Mouse (Mus musculus) intestine, embryonic 14.5 days (tissue): Measurements from ENCODE around the gene Mtr. TPM values are rescaled to one million over a fixed set of nuclear protein-coding genes. Genes with fewer than 3 reads are reported as not detected.

Experiments
- ATAC-seq: fragments of 200-750 bp; cut with Nextera tagmentation; replicated peaks from 2 replicates; pipeline ENCODE4 v1.8.0; 2017; ENCODE audit warnings: low read depth, moderate number of reproducible peaks, moderate TSS enrichment, moderate library complexity; ENCODE audit not compliant: low FRiP score, low TSS enrichment
- DNase-seq: peaks from one replicate; pipeline ENCODE4 v3.0.0-alpha.2; 2018; ENCODE audit warnings: low spot score
- H3K27ac ChIP-seq: fragments of 300-500 bp; sonication (generic); 2 replicates; pipeline ENCODE4 v1.5.1; 2014; ENCODE audit warnings: low read depth, mild to moderate bottlenecking, control low read depth
- H3K27me3 ChIP-seq: fragments of 300-500 bp; sonication (generic); replicated peaks from 2 replicates; pipeline ENCODE4 v1.6.1; 2014; ENCODE audit warnings: low read length, control low read depth; ENCODE audit not compliant: control insufficient read depth, insufficient read depth
- H3K36me3 ChIP-seq: fragments of 300-500 bp; sonication (generic); 2 replicates; pipeline ENCODE4 v1.6.1; 2014; ENCODE audit warnings: low read length, control low read depth; ENCODE audit not compliant: control insufficient read depth, insufficient read depth
- H3K4me1 ChIP-seq: fragments of 300-500 bp; sonication (generic); replicated peaks from 2 replicates; pipeline ENCODE4 v1.6.1; 2014; ENCODE audit warnings: low read length, control low read depth, mixed read lengths; ENCODE audit not compliant: control insufficient read depth, insufficient read depth
- H3K4me2 ChIP-seq: fragments of 300-500 bp; sonication (generic); 2 replicates; pipeline ENCODE4 v1.6.1; 2014; ENCODE audit warnings: low read length
- H3K4me3 ChIP-seq: fragments of 300-500 bp; sonication (generic); 2 replicates; pipeline ENCODE4 v1.5.1; 2014; ENCODE audit warnings: low read depth, low read length, control low read depth, mixed read lengths
- H3K9ac ChIP-seq: fragments of 300-500 bp; sonication (generic); 2 replicates; pipeline ENCODE4 v1.6.1; 2014; ENCODE audit warnings: mild to moderate bottlenecking, low read length
- H3K9me3 ChIP-seq: fragments of 300-500 bp; sonication (generic); 2 replicates; pipeline ENCODE4 v1.6.1; 2016; ENCODE audit warnings: low read length, control low read depth; ENCODE audit not compliant: control insufficient read depth
- WGBS: fragments of 180-500 bp; shearing (Covaris S2); extraction: QIAGEN DNeasy Blood & Tissue Kit; methylation state at CpG from one replicate; pipeline ENCODE4 v1.1.7; 2014; 5-methylcytosine and 5-hydroxymethylcytosine counted together
- polyA plus RNA-seq: library from polyadenylated mRNA; unstranded; fragments of >200 nt; fragmentation: Nextera tagmentation; extraction: Ambion mirVana; gene quantifications from 2 replicates; pipeline ENCODE4 v1.2.1, GENCODE M21; 2014

Gene Mtr
- polyA plus RNA-seq, 1 experiment from 2014 or later = 15.2 TPM

- peaks cover 73% of the 10 kb centered on the region for H3K36me3 ChIP-seq
- H3K9ac ChIP-seq = no peak overlapping the region
- no peaks in the 10 kb centered on the region for H3K9me3 ChIP-seq
- ATAC-seq (no peak), DNase-seq (no peak)
- 85% methylated on average over 12 of the region's 12 CpGs for WGBS
- H3K4me3 ChIP-seq = no peak overlapping the region
- H3K4me2 ChIP-seq = no peak overlapping the region
- no peaks in the 10 kb centered on the region for H3K27me3 ChIP-seq
- H3K4me1 ChIP-seq = no peaks in the 10 kb centered on the region
- H3K27ac ChIP-seq = no peak overlapping the region
These were observed 62.8 kb downstream of the Mtr start for GRCm38 (mm10) chr13:12194942-12195662.

GRCm38 (mm10) chr13:12189219-12189618, 68.7 kb downstream of the Mtr start:
- no peaks in the 10 kb centered on the region for H3K27me3 ChIP-seq
- H3K27ac ChIP-seq = no peak overlapping the region
- no peak overlapping the region for H3K9ac ChIP-seq
- DNase-seq (no peak), ATAC-seq (no peak)
- H3K4me2 ChIP-seq = no peak overlapping the region
- H3K4me3 ChIP-seq = no peak overlapping the region
- WGBS = 95% methylated on average over 11 of the region's 11 CpGs
- H3K36me3 ChIP-seq = peaks cover 59% of the 10 kb centered on the region
- no peaks in the 10 kb centered on the region for H3K9me3 ChIP-seq
- H3K4me1 ChIP-seq = no peaks in the 10 kb centered on the region

GRCm38 (mm10) chr13:12188804-12189203, 69.1 kb downstream of the Mtr start:
- H3K4me1 ChIP-seq = no peaks in the 10 kb centered on the region
- no peak overlapping the region for H3K27ac ChIP-seq
- WGBS = 91% methylated on average over 11 of the region's 11 CpGs
- ATAC-seq (no peak), DNase-seq (no peak)
- H3K9ac ChIP-seq = no peak overlapping the region
- peaks cover 54% of the 10 kb centered on the region for H3K36me3 ChIP-seq
- no peaks in the 10 kb centered on the region for H3K9me3 ChIP-seq
- no peak overlapping the region for H3K4me2 ChIP-seq
- no peak overlapping the region for H3K4me3 ChIP-seq
- no peaks in the 10 kb centered on the region for H3K27me3 ChIP-seq

- no peak overlapping the region for H3K9ac ChIP-seq
- H3K4me2 ChIP-seq = no peak overlapping the region
- no peaks in the 10 kb centered on the region for H3K9me3 ChIP-seq
- H3K4me1 ChIP-seq = no peaks in the 10 kb centered on the region
- H3K36me3 ChIP-seq = 0 out of 2 replicates have a peak, but pooled peaks cover 2% of the 10 kb centered on the region
- no peaks in the 10 kb centered on the region for H3K27me3 ChIP-seq
- DNase-seq (no peak), ATAC-seq (no peak)
- 62% methylated on average over 8 of the region's 8 CpGs for WGBS
- H3K27ac ChIP-seq = no peak overlapping the region
- no peak overlapping the region for H3K4me3 ChIP-seq
These were observed 78.4 kb downstream of the Mtr start for GRCm38 (mm10) chr13:12179481-12179880.

GRCm38 (mm10) chr13:12176761-12177160, 81.2 kb downstream of the Mtr start:
- H3K4me3 ChIP-seq = no peak overlapping the region
- no peaks in the 10 kb centered on the region for H3K36me3 ChIP-seq
- 24% methylated on average over 3 of the region's 3 CpGs for WGBS
- H3K9ac ChIP-seq = no peak overlapping the region
- no peak overlapping the region for H3K27ac ChIP-seq
- no peak overlapping the region for H3K4me2 ChIP-seq
- no peaks in the 10 kb centered on the region for H3K9me3 ChIP-seq
- no peak for ATAC-seq
- no peak for DNase-seq
- H3K4me1 ChIP-seq = no peaks in the 10 kb centered on the region
- H3K27me3 ChIP-seq = no peaks in the 10 kb centered on the region

- Histone ChIP-seq H3K4me3 (no peak overlapping the region), H3K9ac (no peak overlapping the region), H3K27ac (no peak overlapping the region), H3K36me3 (no peaks in the 10 kb centered on the region), H3K4me1 (no peaks in the 10 kb centered on the region), H3K27me3 (no peaks in the 10 kb centered on the region), H3K9me3 (no peaks in the 10 kb centered on the region), H3K4me2 (no peak overlapping the region)
- ATAC-seq (no peak), DNase-seq (no peak)
- WGBS = 35% methylated on average over 16 of the region's 16 CpGs
These were observed 81.8 kb downstream of the Mtr start for GRCm38 (mm10) chr13:12175988-12176736.

- WGBS = 80% methylated on average over 9 of the region's 9 CpGs
- peaks cover 8% of the 10 kb centered on the region for H3K4me1 ChIP-seq
- no peaks in the 10 kb centered on the region for H3K27me3 ChIP-seq
- H3K9ac ChIP-seq = no peak overlapping the region
- ATAC-seq = no peak
- no peaks in the 10 kb centered on the region for H3K9me3 ChIP-seq
- no peaks in the 10 kb centered on the region for H3K36me3 ChIP-seq
- DNase-seq = no peak
- no peak overlapping the region for H3K4me3 ChIP-seq
- no peak overlapping the region for H3K4me2 ChIP-seq
- no peak overlapping the region for H3K27ac ChIP-seq
These were observed 90.6 kb downstream of the Mtr start for GRCm38 (mm10) chr13:12167276-12167675.

GRCm38 (mm10) chr13:12166386-12166785, 91.5 kb downstream of the Mtr start:
- 26% methylated on average over 6 of the region's 6 CpGs for WGBS
- H3K36me3 ChIP-seq = no peaks in the 10 kb centered on the region
- H3K9ac ChIP-seq = no peak overlapping the region
- H3K4me1 ChIP-seq = peaks cover 8% of the 10 kb centered on the region
- no peaks in the 10 kb centered on the region for H3K27me3 ChIP-seq
- H3K4me3 ChIP-seq = no peak overlapping the region
- no peak overlapping the region for H3K4me2 ChIP-seq
- ATAC-seq (no peak), DNase-seq (no peak)
- no peak overlapping the region for H3K27ac ChIP-seq
- H3K9me3 ChIP-seq = no peaks in the 10 kb centered on the region
